Mouse (Mus musculus): ENCODE results near the gene Chmp2b. TPM values are rescaled to one million over a fixed set of nuclear protein-coding genes. Genes with fewer than 3 reads are reported as not detected.

Chmp2b gene
- 10 to 100 TPM; 33.0 to 37.4 TPM for total RNA-seq (2023)

DNA sequence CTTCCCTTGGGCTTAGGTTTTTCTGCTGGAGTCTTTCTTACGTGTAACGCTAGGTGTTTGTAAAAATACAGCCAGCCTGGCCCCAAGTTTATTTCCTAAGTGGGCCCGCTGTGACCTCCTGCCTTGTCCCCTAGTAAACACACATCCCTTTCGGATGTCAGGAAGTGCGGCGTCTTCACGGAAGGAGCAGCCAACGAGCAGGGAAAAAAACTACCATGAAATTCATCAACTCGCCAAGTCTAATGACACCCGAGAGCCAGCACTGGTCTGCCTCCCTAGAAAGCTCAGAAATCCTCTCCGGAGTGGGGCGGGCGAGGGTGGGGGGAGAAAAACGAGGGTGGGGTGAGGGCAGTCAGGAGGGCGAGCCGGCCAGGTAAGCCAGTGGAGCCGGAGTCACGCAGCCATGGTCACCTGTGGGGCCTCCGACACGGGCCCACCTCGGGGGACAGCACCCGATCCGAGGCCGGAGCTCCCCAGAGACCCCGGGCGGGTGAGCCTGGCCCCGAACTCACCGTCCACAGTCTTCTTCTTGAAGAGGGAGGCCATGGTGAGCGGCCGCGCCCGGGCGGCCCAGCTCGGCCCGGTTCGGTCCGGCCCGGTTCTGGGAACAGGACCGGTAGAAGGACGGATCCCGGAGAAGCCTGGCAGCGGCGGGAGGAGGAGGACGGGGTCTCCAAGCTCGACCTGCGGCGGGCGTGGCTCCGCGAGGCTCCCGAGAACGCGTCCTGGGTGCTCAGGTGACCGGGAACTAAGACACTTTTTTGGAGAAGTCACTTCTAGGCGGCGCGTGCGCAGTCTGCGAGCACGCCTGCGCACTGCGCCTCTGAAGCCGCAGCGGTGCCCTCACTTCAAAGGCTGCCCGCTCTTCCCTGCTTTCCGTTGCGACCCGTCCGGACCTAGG is at the start of gene Chmp2b:
Gene Chmp2b, minus strand, starts transcription at position 764 of the 901 bp plus-strand sequence.

DNA sequence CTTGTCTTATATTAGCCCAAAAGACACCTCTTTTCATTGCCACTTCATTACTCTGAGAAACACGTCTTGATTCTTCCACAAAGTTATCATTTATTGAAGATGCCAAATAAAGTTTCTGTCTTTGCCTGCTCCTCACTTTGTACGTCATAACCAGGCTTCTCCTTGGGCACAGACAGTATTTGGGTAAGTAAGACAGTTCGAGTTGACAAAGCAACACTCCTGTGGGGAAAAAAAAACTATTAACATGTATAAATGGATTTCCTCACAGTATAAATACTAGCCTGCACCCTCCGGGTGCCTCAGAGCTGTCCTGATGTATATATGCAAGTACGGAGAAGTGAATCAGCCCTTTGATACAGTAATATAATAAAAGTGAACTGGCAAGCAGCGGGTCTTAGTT is 42.3 kb downstream of the Chmp2b start, which contains the start of gene Pou1f1:
Gene Pou1f1, plus strand, starts transcription at position 301 of the 400 bp plus-strand sequence.

Other genes with a start within 250 kb of the Chmp2b start
- gene Pou1f1, start 42.2 kb downstream of the Chmp2b start, total RNA-seq (2023) = not detected